Mouse (Mus musculus) cortical plate, adult 2 months (tissue): ENCODE results near the gene Dido1. TPM values are rescaled to one million over a fixed set of nuclear protein-coding genes. Genes with fewer than 3 reads are reported as not detected.

Source experiments
- H3K27ac ChIP-seq: fragments of 200-500 bp; 2 replicates; pipeline ENCODE4 v1.5.1; 2012; ENCODE audit warnings: low read length, control low read depth, inconsistent platforms; ENCODE audit not compliant: insufficient read depth
- H3K4me1 ChIP-seq: fragments of 200-500 bp; 2 replicates; pipeline ENCODE4 v1.6.1; 2011; ENCODE audit warnings: low read length; ENCODE audit not compliant: control insufficient read depth, insufficient read depth
- H3K4me3 ChIP-seq: fragments of 200-500 bp; 2 replicates; pipeline ENCODE4 v1.5.1; 2011; ENCODE audit warnings: mild to moderate bottlenecking, low read length, control low read depth; ENCODE audit not compliant: insufficient read depth
- CTCF ChIP-seq: fragments of 200-500 bp; IDR thresholded peaks from 2 replicates; pipeline ENCODE4 v1.5.1; 2011; ENCODE audit warnings: mild to moderate bottlenecking, control low read depth, low read length; ENCODE audit not compliant: insufficient read depth; ENCODE audit errors: extremely low read depth
- POLR2A ChIP-seq: fragments of 200-500 bp; IDR thresholded peaks from 2 replicates; pipeline ENCODE4 v1.6.1; 2011; ENCODE audit warnings: mild to moderate bottlenecking, low read length, control low read depth; ENCODE audit not compliant: insufficient read depth; ENCODE audit errors: extremely low read depth
- polyA plus RNA-seq: library from polyadenylated mRNA; depleted of rRNA; stranded (reverse); fragments of >200 nt; gene quantifications from 2 replicates; pipeline ENCODE4 v1.2.3, GENCODE M21; 2012

Dido1 gene
- polyA plus RNA-seq, 1 experiment = 28.1 TPM

- Histone ChIP-seq H3K4me3 (no peak overlapping the region), H3K4me1 (no peaks in the 10 kb centered on the region), H3K27ac (no peak overlapping the region)
- no peak for TF ChIP-seq CTCF
- TF ChIP-seq POLR2A = no peak
These were observed 33.0 kb upstream of the Dido1 start for GRCm38 (mm10) chr2:180742820-180743219.

- no peak for TF ChIP-seq CTCF
- TF ChIP-seq POLR2A = no peak
- Histone ChIP-seq H3K4me1 (no peaks in the 10 kb centered on the region), H3K4me3 (no peak overlapping the region), H3K27ac (no peak overlapping the region)
These were observed 31.6 kb upstream of the Dido1 start for GRCm38 (mm10) chr2:180741421-180741820.

- Histone ChIP-seq H3K4me3 (no peak overlapping the region), H3K27ac (no peak overlapping the region), H3K4me1 (peaks cover 2% of the 10 kb centered on the region; the same call in 1 of the 2 replicates)
- TF ChIP-seq CTCF (no peak), POLR2A (no peak)
These were observed 30.6 kb upstream of the Dido1 start for GRCm38 (mm10) chr2:180740349-180740748.

- Histone ChIP-seq H3K4me1 (peaks cover 8% of the 10 kb centered on the region), H3K27ac (no peak overlapping the region), H3K4me3 (no peak overlapping the region)
- TF ChIP-seq CTCF (no peak), POLR2A (no peak)
These were observed 28.2 kb upstream of the Dido1 start for GRCm38 (mm10) chr2:180737984-180738383.

- H3K27ac ChIP-seq = peak overlapping the region; percentile 93
- no peak overlapping the region for H3K4me3 ChIP-seq
- peaks cover 8% of the 10 kb centered on the region for H3K4me1 ChIP-seq
- TF ChIP-seq CTCF (no peak), POLR2A (no peak)
These were observed 25.4 kb upstream of the Dido1 start for GRCm38 (mm10) chr2:180735232-180735631.

GRCm38 (mm10) chr2:180731984-180732383, 22.2 kb upstream of the Dido1 start:
- H3K4me3 ChIP-seq = no peak overlapping the region
- TF ChIP-seq CTCF (no peak), POLR2A (no peak)
- no peak overlapping the region for H3K27ac ChIP-seq
- H3K4me1 ChIP-seq = peaks cover 8% of the 10 kb centered on the region

GRCm38 (mm10) chr2:180731036-180731435, 21.2 kb upstream of the Dido1 start:
- Histone ChIP-seq H3K27ac (no peak overlapping the region), H3K4me3 (no peak overlapping the region), H3K4me1 (peaks cover 8% of the 10 kb centered on the region)
- no peak for TF ChIP-seq CTCF

GRCm38 (mm10) chr2:180727613-180728021, 17.8 kb upstream of the Dido1 start:
- H3K4me1 ChIP-seq = peaks cover 3% of the 10 kb centered on the region; the same call in 1 of the 2 replicates
- TF ChIP-seq POLR2A = no peak
- TF ChIP-seq CTCF = no peak
- no peak overlapping the region for H3K27ac ChIP-seq
- no peak overlapping the region for H3K4me3 ChIP-seq

GRCm38 (mm10) chr2:180726658-180727442, 17.1 kb upstream of the Dido1 start:
- TF ChIP-seq POLR2A (no peak), CTCF (no peak)
- H3K27ac ChIP-seq = no peak overlapping the region
- H3K4me3 ChIP-seq = no peak overlapping the region

GRCm38 (mm10) chr2:180725856-180726629, 16.2 kb upstream of the Dido1 start:
- no peak overlapping the region for H3K4me3 ChIP-seq
- H3K4me1 ChIP-seq = peaks cover 3% of the 10 kb centered on the region; the same call in 1 of the 2 replicates
- TF ChIP-seq POLR2A (no peak), CTCF (no peak)
- H3K27ac ChIP-seq = no peak overlapping the region

More at GRCm38 (mm10) chr2:180726658-180727442, 17.1 kb upstream of the Dido1 start:
- H3K4me1 ChIP-seq = peaks cover 3% of the 10 kb centered on the region; the same call in 1 of the 2 replicates
